Mouse (Mus musculus) C2C12 (cell line): ENCODE data around the gene Aldh3b1. TPM values are rescaled to one million over a fixed set of nuclear protein-coding genes. Genes with fewer than 3 reads are reported as not detected.

Source experiments
- H3K27me3 ChIP-seq: one replicate; pipeline ENCODE4 v1.6.1; 2011; ENCODE audit not compliant: control insufficient read depth, insufficient read depth, insufficient read length
- H3K36me3 ChIP-seq: one replicate; pipeline ENCODE4 v1.6.1; 2011; ENCODE audit not compliant: control insufficient read depth, insufficient read depth
- H3K4me3 ChIP-seq: one replicate; pipeline ENCODE4 v1.5.1; 2011; ENCODE audit warnings: mild to moderate bottlenecking, control low read depth; ENCODE audit not compliant: poor library complexity, insufficient read depth, severe bottlenecking
- H3K79me2 ChIP-seq: one replicate; pipeline ENCODE4 v1.6.1; 2011; ENCODE audit not compliant: control insufficient read depth, insufficient read depth
- H3K79me3 ChIP-seq: one replicate; pipeline ENCODE4 v1.6.1; 2011; ENCODE audit warnings: low read depth, control low read depth
- H3ac ChIP-seq: one replicate; pipeline ENCODE3; 2011; ENCODE audit warnings: low read depth; ENCODE audit not compliant: control insufficient read depth, insufficient read length
- CEBPB ChIP-seq: IDR thresholded peaks from one replicate; pipeline ENCODE4 v1.6.1; 2011; ENCODE audit warnings: low read depth, mild to moderate bottlenecking, control low read depth, moderate library complexity
- CTCF ChIP-seq: IDR thresholded peaks from one replicate; pipeline ENCODE4 v1.5.1; 2011; ENCODE audit not compliant: control insufficient read depth, insufficient read depth, insufficient read length
- FOSL1 ChIP-seq: IDR thresholded peaks from one replicate; pipeline ENCODE4 v1.8.0; 2011; ENCODE audit warnings: mild to moderate bottlenecking, low read length; ENCODE audit not compliant: poor library complexity, insufficient read depth, severe bottlenecking
- MAX ChIP-seq: IDR thresholded peaks from one replicate; pipeline ENCODE4 v1.6.1; 2011; ENCODE audit warnings: mild to moderate bottlenecking, control low read depth
- MYOD1 ChIP-seq: IDR thresholded peaks from one replicate; pipeline ENCODE4 v1.6.1; 2011; ENCODE audit warnings: low read depth; ENCODE audit not compliant: control insufficient read depth, insufficient read length
- MYOG ChIP-seq: IDR thresholded peaks from one replicate; pipeline ENCODE4 v1.6.1; 2011; ENCODE audit not compliant: control insufficient read depth, insufficient read length; ENCODE audit errors: extremely low read depth
- USF1 ChIP-seq: IDR thresholded peaks from one replicate; pipeline ENCODE4 v1.6.1; 2011; ENCODE audit warnings: low read depth, mild to moderate bottlenecking, control low read depth, moderate library complexity
- polyA plus RNA-seq: library from polyadenylated mRNA; unstranded; fragments of >200 nt; fragmentation: generic; extraction: Trizol; gene quantifications from one replicate; pipeline ENCODE4 v1.2.1, GENCODE M21; 2012; ENCODE audit warnings: missing spikeins

Aldh3b1 gene
- polyA plus RNA-seq, 1 experiment: 6.9 TPM

GRCm38 (mm10) chr19:3948546-3948945 is 18.9 kb upstream of the Aldh3b1 start:
- Histone ChIP-seq H3K79me2 (no peaks in the 10 kb centered on the region), H3K27me3 (no peaks in the 10 kb centered on the region), H3K36me3 (no peaks in the 10 kb centered on the region), H3ac (no peak overlapping the region), H3K4me3 (no peak overlapping the region), H3K79me3 (no peaks in the 10 kb centered on the region)
- no peak for TF ChIP-seq USF1
- no peak for TF ChIP-seq MAX
- no peak for TF ChIP-seq CTCF
- no peak for TF ChIP-seq MYOD1
- TF ChIP-seq MYOG: no peak
- no peak for TF ChIP-seq FOSL1
- no peak for TF ChIP-seq CEBPB

GRCm38 (mm10) chr19:3947813-3948212 is 18.2 kb upstream of the Aldh3b1 start:
- Histone ChIP-seq H3K4me3 (no peak overlapping the region), H3K79me3 (no peaks in the 10 kb centered on the region), H3ac (no peak overlapping the region), H3K79me2 (no peaks in the 10 kb centered on the region), H3K27me3 (no peaks in the 10 kb centered on the region), H3K36me3 (no peaks in the 10 kb centered on the region)
- TF ChIP-seq FOSL1 (no peak), CTCF (no peak), USF1 (no peak), MYOD1 (no peak), CEBPB (no peak), MAX (no peak), MYOG (no peak)

- no peak overlapping the region for H3K4me3 ChIP-seq
- H3K36me3 ChIP-seq: no peaks in the 10 kb centered on the region
- no peak overlapping the region for H3ac ChIP-seq
- no peaks in the 10 kb centered on the region for H3K79me2 ChIP-seq
- TF ChIP-seq CEBPB (no peak), MYOG (no peak), CTCF (peak; percentile 58), MYOD1 (no peak)
- no peaks in the 10 kb centered on the region for H3K27me3 ChIP-seq
- no peaks in the 10 kb centered on the region for H3K79me3 ChIP-seq
Observed at GRCm38 (mm10) chr19:3946715-3947114, 17.1 kb upstream of the Aldh3b1 start.

GRCm38 (mm10) chr19:3945872-3946564 is 16.4 kb upstream of the Aldh3b1 start:
- Histone ChIP-seq H3K79me3 (no peaks in the 10 kb centered on the region), H3K4me3 (no peak overlapping the region), H3K36me3 (no peaks in the 10 kb centered on the region), H3K79me2 (no peaks in the 10 kb centered on the region), H3ac (no peak overlapping the region), H3K27me3 (no peaks in the 10 kb centered on the region)
- no peak for TF ChIP-seq FOSL1
- TF ChIP-seq MAX: no peak
- TF ChIP-seq CEBPB: no peak
- TF ChIP-seq MYOD1: no peak
- no peak for TF ChIP-seq USF1
- no peak for TF ChIP-seq MYOG
- no peak for TF ChIP-seq CTCF

GRCm38 (mm10) chr19:3942986-3943735 is 13.6 kb upstream of the Aldh3b1 start:
- no peak for TF ChIP-seq USF1
- no peaks in the 10 kb centered on the region for H3K79me2 ChIP-seq
- H3K27me3 ChIP-seq: no peaks in the 10 kb centered on the region
- H3ac ChIP-seq: no peak overlapping the region
- H3K36me3 ChIP-seq: no peaks in the 10 kb centered on the region
- no peaks in the 10 kb centered on the region for H3K79me3 ChIP-seq
- no peak overlapping the region for H3K4me3 ChIP-seq

- Histone ChIP-seq H3ac (no peak overlapping the region), H3K4me3 (no peak overlapping the region), H3K27me3 (no peaks in the 10 kb centered on the region), H3K79me2 (no peaks in the 10 kb centered on the region), H3K79me3 (no peaks in the 10 kb centered on the region), H3K36me3 (no peaks in the 10 kb centered on the region)
- no peak for TF ChIP-seq MYOD1
- TF ChIP-seq CTCF: no peak
- no peak for TF ChIP-seq CEBPB
- TF ChIP-seq MAX: no peak
- TF ChIP-seq FOSL1: no peak
- no peak for TF ChIP-seq MYOG
- TF ChIP-seq USF1: no peak
Observed at GRCm38 (mm10) chr19:3942315-3942714, 12.7 kb upstream of the Aldh3b1 start.
